Mouse (Mus musculus) cortical plate, adult 2 months (tissue): ENCODE measurements around the gene Pvalb.

Source experiments
- CTCF ChIP-seq: fragments of 200-500 bp; IDR thresholded peaks from 2 replicates; pipeline ENCODE4 v1.5.1; 2011; ENCODE audit warnings: mild to moderate bottlenecking, control low read depth, low read length; ENCODE audit not compliant: insufficient read depth; ENCODE audit errors: extremely low read depth
- POLR2A ChIP-seq: fragments of 200-500 bp; IDR thresholded peaks from 2 replicates; pipeline ENCODE4 v1.6.1; 2011; ENCODE audit warnings: mild to moderate bottlenecking, low read length, control low read depth; ENCODE audit not compliant: insufficient read depth; ENCODE audit errors: extremely low read depth

- TF ChIP-seq CTCF (no peak), POLR2A (no peak)
Observed at GRCm38 (mm10) chr15:78234823-78235509, 28.8 kb upstream of the Pvalb start.
